Mouse (Mus musculus) liver, embryonic 16.5 days (tissue): ENCODE data around the gene Lcn3. TPM values are rescaled to one million over a fixed set of nuclear protein-coding genes. Genes with fewer than 3 reads are reported as not detected.

Source experiments
- ATAC-seq: fragments of 200-750 bp; cut with Nextera tagmentation; 2 replicates; pipeline ENCODE4 v1.8.0; 2017; ENCODE audit warnings: low read depth, mild to moderate bottlenecking, moderate number of reproducible peaks, moderate library complexity
- H3K27ac ChIP-seq: fragments of 300-500 bp; sonication (generic); 2 replicates; pipeline ENCODE4 v1.5.1; 2014; ENCODE audit warnings: mild to moderate bottlenecking, low read length
- H3K27me3 ChIP-seq: fragments of 300-500 bp; sonication (generic); 2 replicates; pipeline ENCODE4 v1.6.1; 2014; ENCODE audit warnings: low read depth, low read length, mixed read lengths; ENCODE audit not compliant: control insufficient read depth, insufficient read depth
- H3K36me3 ChIP-seq: fragments of 300-500 bp; sonication (generic); 2 replicates; pipeline ENCODE4 v1.6.1; 2014; ENCODE audit warnings: mild to moderate bottlenecking; ENCODE audit not compliant: control insufficient read depth, insufficient read depth
- H3K4me1 ChIP-seq: fragments of 300-500 bp; sonication (generic); 2 replicates; pipeline ENCODE4 v1.6.1; 2014; ENCODE audit warnings: low read depth, low read length, mixed read lengths; ENCODE audit not compliant: control insufficient read depth
- H3K4me2 ChIP-seq: fragments of 300-500 bp; sonication (generic); 2 replicates; pipeline ENCODE4 v1.6.1; 2014; ENCODE audit warnings: low read depth, low read length, mixed read lengths
- H3K4me3 ChIP-seq: fragments of 300-500 bp; sonication (generic); 2 replicates; pipeline ENCODE4 v1.5.1; 2014; ENCODE audit warnings: low read depth, mild to moderate bottlenecking, low read length
- H3K9ac ChIP-seq: fragments of 300-500 bp; sonication (generic); 2 replicates; pipeline ENCODE4 v1.6.1; 2014; ENCODE audit warnings: low read depth, low read length
- H3K9me3 ChIP-seq: fragments of 300-500 bp; sonication (generic); replicated peaks from 2 replicates; pipeline ENCODE4 v1.6.1; 2016; ENCODE audit warnings: low read length; ENCODE audit not compliant: control insufficient read depth
- WGBS: fragments of 180-500 bp; shearing (Covaris S2); extraction: QIAGEN DNeasy Blood & Tissue Kit; methylation state at CpG from one replicate; pipeline ENCODE4 v1.1.7; 2014; ENCODE audit not compliant: insufficient replicate concordance; 5-methylcytosine and 5-hydroxymethylcytosine counted together
- polyA plus RNA-seq: library from polyadenylated mRNA; unstranded; fragments of >200 nt; fragmentation: Nextera tagmentation; extraction: Ambion mirVana; gene quantifications from 2 replicates; pipeline ENCODE4 v1.2.1, GENCODE M21; 2015

Gene Lcn3
- polyA plus RNA-seq, 1 experiment from 2014 or later, result not detected

- ATAC-seq, result no peak
- Histone ChIP-seq H3K36me3 (no peaks in the 10 kb centered on the region), H3K9ac (no peak overlapping the region), H3K4me3 (no peak overlapping the region), H3K27ac (no peak overlapping the region), H3K4me1 (no peaks in the 10 kb centered on the region), H3K27me3 (no peaks in the 10 kb centered on the region), H3K9me3 (no peaks in the 10 kb centered on the region), H3K4me2 (no peak overlapping the region)
- WGBS, result 44% methylated on average over 2 of the region's 2 CpGs
These were observed 9.3 kb downstream of the Lcn3 start for GRCm38 (mm10) chr2:25774640-25775039.

DNA sequence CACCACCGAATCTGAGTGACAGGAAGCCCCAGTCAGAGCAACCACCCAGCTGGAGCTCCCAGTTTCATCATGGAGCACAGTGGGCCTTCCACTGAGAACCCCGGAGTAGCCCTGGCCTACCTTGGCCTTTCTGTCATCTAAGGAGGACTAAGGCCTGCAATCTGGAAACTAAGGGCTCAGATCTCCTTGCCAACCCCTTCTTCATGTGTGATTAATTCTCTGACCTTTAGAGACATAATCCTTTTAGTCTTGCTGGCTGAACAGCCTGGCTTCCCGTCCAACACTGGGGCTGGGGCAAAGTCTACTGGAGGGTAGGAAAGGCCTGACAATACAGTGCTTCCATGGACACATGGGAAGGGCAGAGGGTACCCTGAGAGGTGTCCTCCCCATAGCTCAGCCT, 10.6 kb downstream of the Lcn3 start:
- 43% methylated on average over 3 of the region's 3 CpGs for WGBS
- no peak for ATAC-seq
- Histone ChIP-seq H3K4me1 (no peaks in the 10 kb centered on the region), H3K27ac (no peak overlapping the region), H3K9me3 (no peaks in the 10 kb centered on the region), H3K9ac (no peak overlapping the region), H3K4me2 (no peak overlapping the region), H3K4me3 (no peak overlapping the region), H3K36me3 (no peaks in the 10 kb centered on the region), H3K27me3 (no peaks in the 10 kb centered on the region)

DNA sequence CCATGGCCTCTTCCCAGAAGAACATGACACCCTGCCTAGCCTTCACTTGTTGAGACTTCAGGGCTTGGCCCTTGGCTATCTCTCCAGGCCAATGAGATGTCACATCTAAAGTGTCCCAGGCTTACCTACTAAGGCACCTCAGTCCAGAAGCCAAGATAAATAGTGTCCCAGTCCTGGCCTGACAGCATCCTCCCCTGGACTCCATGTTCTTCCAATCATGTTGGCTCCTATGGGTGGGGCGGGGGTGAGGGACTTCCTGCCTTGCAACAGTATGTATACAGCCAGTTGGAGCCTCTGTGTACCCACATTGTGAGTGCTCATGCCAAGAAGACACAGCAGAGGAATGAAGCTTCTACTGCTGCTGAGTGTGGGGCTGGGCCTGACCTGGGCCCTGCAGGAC, 11.3 kb downstream of the Lcn3 start, which contains the start of gene Lcn11:
Lcn11 (plus strand) TSS at position 301 of the 400 bp plus-strand sequence.
- no peak within 1 kb of the TSS for H3K27ac ChIP-seq
- no peaks in the 10 kb centered on the region for H3K9me3 ChIP-seq
- H3K27me3 ChIP-seq, result no peaks in the 10 kb centered on the region
- no peak for ATAC-seq
- no peaks in the 10 kb centered on the region for H3K36me3 ChIP-seq
- no peak within 1 kb of the TSS for H3K4me2 ChIP-seq
- no peak within 1 kb of the TSS for H3K9ac ChIP-seq
- no peak within 1 kb of the TSS for H3K4me3 ChIP-seq
- no peaks in the 10 kb centered on the region for H3K4me1 ChIP-seq
- WGBS, result 78% methylated on average over 1 of the region's 1 CpGs

DNA sequence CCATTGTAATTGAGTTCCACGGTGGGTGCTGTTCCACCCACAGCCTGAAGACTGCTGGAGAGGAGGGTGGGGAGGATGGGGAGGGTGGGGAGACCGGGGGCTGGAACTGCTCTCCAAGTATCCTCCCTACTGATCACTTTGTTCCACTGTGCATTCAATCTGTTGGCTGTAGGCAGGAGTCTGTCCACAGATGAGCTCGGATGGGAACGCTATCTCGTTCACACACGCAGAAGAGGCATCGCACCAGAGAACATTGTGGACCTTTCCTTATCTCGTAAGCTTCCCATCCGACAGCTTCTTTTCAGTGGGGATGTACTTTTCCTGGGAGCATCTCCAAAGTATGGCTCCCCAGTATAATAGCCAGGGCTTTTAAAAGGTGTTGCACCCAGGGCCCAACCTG, 13.7 kb downstream of the Lcn3 start:
- H3K27ac ChIP-seq, result no peak overlapping the region
- H3K9me3 ChIP-seq, result no peaks in the 10 kb centered on the region
- H3K4me3 ChIP-seq, result no peak overlapping the region
- H3K4me2 ChIP-seq, result no peak overlapping the region
- H3K27me3 ChIP-seq, result no peaks in the 10 kb centered on the region
- 65% methylated on average over 9 of the region's 9 CpGs for WGBS
- no peak overlapping the region for H3K9ac ChIP-seq
- H3K36me3 ChIP-seq, result no peaks in the 10 kb centered on the region
- no peak for ATAC-seq
- no peaks in the 10 kb centered on the region for H3K4me1 ChIP-seq

DNA sequence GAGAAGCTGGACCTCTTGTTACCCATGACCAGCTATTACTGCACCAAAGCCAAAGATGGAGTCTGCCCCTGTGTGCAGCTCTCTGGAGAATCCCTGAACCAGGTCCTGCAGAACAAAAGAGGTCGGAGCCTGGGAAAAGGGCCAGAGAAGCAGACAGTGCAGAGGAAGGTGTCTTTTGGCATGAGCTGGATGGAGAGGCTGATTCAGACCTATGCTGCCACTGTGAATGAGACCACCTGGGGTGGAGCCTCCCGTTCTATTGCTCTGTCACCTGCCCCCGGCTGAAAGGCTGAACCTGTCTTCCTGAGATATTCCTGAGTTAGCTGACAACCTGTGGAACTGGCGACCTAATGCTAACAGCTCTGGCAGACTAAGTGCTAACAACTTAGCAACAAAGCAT, 15.6 kb downstream of the Lcn3 start:
- Histone ChIP-seq H3K4me1 (no peaks in the 10 kb centered on the region), H3K9ac (no peak overlapping the region), H3K36me3 (no peaks in the 10 kb centered on the region), H3K27me3 (no peaks in the 10 kb centered on the region), H3K27ac (no peak overlapping the region), H3K4me3 (no peak overlapping the region), H3K9me3 (no peaks in the 10 kb centered on the region), H3K4me2 (no peak overlapping the region)
- no peak for ATAC-seq
- WGBS, result 44% methylated on average over 4 of the region's 4 CpGs

GRCm38 (mm10) chr2:25781957-25782356, 16.6 kb downstream of the Lcn3 start, which contains the start of gene Gm13539:
Gm13539 (plus strand) TSS chr2:25782257.
- no peaks in the 10 kb centered on the region for H3K4me1 ChIP-seq
- no peaks in the 10 kb centered on the region for H3K27me3 ChIP-seq
- no peak within 1 kb of the TSS for H3K9ac ChIP-seq
- no peak within 1 kb of the TSS for H3K4me2 ChIP-seq
- 60% methylated on average over 3 of the region's 3 CpGs for WGBS
- H3K4me3 ChIP-seq, result no peak within 1 kb of the TSS
- H3K36me3 ChIP-seq, result no peaks in the 10 kb centered on the region
- no peaks in the 10 kb centered on the region for H3K9me3 ChIP-seq
- no peak within 1 kb of the TSS for H3K27ac ChIP-seq
- no peak for ATAC-seq

GRCm38 (mm10) chr2:25785573-25786322, 20.4 kb downstream of the Lcn3 start:
- Histone ChIP-seq H3K4me2 (no peak overlapping the region), H3K9ac (no peak overlapping the region), H3K27ac (no peak overlapping the region), H3K4me3 (no peak overlapping the region), H3K4me1 (no peaks in the 10 kb centered on the region), H3K9me3 (no peaks in the 10 kb centered on the region), H3K27me3 (no peaks in the 10 kb centered on the region), H3K36me3 (no peaks in the 10 kb centered on the region)
- no peak for ATAC-seq
- WGBS, result 49% methylated on average over 5 of the region's 5 CpGs

DNA sequence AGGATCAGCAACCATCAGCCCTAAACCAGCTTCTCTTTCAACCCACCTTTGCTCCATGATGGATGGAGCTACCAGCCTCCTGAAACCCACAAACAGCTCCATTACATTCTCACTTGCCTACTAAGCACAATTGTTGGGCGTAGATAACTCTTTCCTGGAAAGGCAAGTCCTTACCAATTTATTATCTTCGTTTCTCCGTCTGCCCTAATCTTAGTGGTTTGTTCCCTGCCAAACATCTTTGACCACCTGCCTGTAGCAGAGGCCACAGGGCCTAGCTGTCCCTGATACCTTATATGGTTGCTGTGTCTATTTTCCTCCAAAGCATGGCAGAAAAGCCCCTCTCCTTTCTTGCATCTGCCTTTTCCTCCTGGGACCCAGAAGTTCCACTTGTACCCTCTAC, 23.7 kb downstream of the Lcn3 start:
- no peak overlapping the region for H3K4me3 ChIP-seq
- H3K4me2 ChIP-seq, result no peak overlapping the region
- peak; percentile 59; the same call in 1 of the 2 replicates for ATAC-seq
- no peak overlapping the region for H3K9ac ChIP-seq
- H3K9me3 ChIP-seq, result no peaks in the 10 kb centered on the region
- H3K36me3 ChIP-seq, result no peaks in the 10 kb centered on the region
- 35% methylated on average over 3 of the region's 3 CpGs for WGBS
- no peaks in the 10 kb centered on the region for H3K4me1 ChIP-seq
- no peak overlapping the region for H3K27ac ChIP-seq
- no peaks in the 10 kb centered on the region for H3K27me3 ChIP-seq

GRCm38 (mm10) chr2:25797635-25798034, 32.3 kb downstream of the Lcn3 start:
- 26% methylated on average over 2 of the region's 2 CpGs for WGBS
- ATAC-seq, result no peak
- H3K27ac ChIP-seq, result no peak overlapping the region

More at GRCm38 (mm10) chr2:25797635-25798034, 32.3 kb downstream of the Lcn3 start:
- Histone ChIP-seq H3K9ac (no peak overlapping the region), H3K4me1 (no peaks in the 10 kb centered on the region), H3K9me3 (no peaks in the 10 kb centered on the region), H3K36me3 (no peaks in the 10 kb centered on the region), H3K27me3 (no peaks in the 10 kb centered on the region), H3K4me2 (no peak overlapping the region), H3K4me3 (no peak overlapping the region)
